Mouse (Mus musculus) G1E (cell line): ENCODE measurements around the gene Cacng7.

ENCODE experiments used
- CTCF ChIP-seq: IDR thresholded peaks from 2 replicates; pipeline ENCODE4 v1.5.1; 2012; ENCODE audit warnings: low read depth, low read length, inconsistent platforms, mixed read lengths
- GATA1 ChIP-seq: IDR thresholded peaks from 2 replicates; pipeline ENCODE4 v1.6.1; 2012; ENCODE audit warnings: borderline replicate concordance, low read length, inconsistent platforms, mixed read lengths
- POLR2AphosphoS5 ChIP-seq: IDR thresholded peaks from 2 replicates; pipeline ENCODE4 v1.6.1; 2012; ENCODE audit warnings: low read depth, low read length, inconsistent platforms; ENCODE audit not compliant: insufficient replicate concordance
- TAL1 ChIP-seq: conservative IDR thresholded peaks from 2 replicates; pipeline ENCODE4 v1.6.1; 2012; ENCODE audit warnings: low read depth, low read length, inconsistent platforms, mixed read lengths

GRCm38 (mm10) chr7:3370407-3370806 lies 37.7 kb downstream of the Cacng7 start:
- TF ChIP-seq CTCF: no peak
- TF ChIP-seq GATA1: no peak
- TF ChIP-seq TAL1: no peak
- TF ChIP-seq POLR2AphosphoS5: no peak
